Mouse (Mus musculus) hindbrain, postnatal 0 days (tissue): Measurements from ENCODE around the gene Itpr2. TPM values are rescaled to one million over a fixed set of nuclear protein-coding genes. Genes with fewer than 3 reads are reported as not detected.

ENCODE experiments used
- ATAC-seq: fragments of 200-750 bp; cut with Nextera tagmentation; 2 replicates; pipeline ENCODE4 v1.8.0; 2017; ENCODE audit warnings: mild to moderate bottlenecking, moderate TSS enrichment, moderate library complexity
- DNase-seq: peaks from one replicate; pipeline ENCODE4 v3.0.0-alpha.2; 2015; ENCODE audit warnings: low spot score
- H3K27ac ChIP-seq: fragments of 300-500 bp; sonication (generic); 2 replicates; pipeline ENCODE4 v1.5.1; 2014; ENCODE audit warnings: mild to moderate bottlenecking
- H3K27me3 ChIP-seq: fragments of 300-500 bp; sonication (generic); 2 replicates; pipeline ENCODE4 v1.6.1; 2014; ENCODE audit warnings: low read length, mixed read lengths; ENCODE audit not compliant: insufficient read depth
- H3K36me3 ChIP-seq: fragments of 300-500 bp; sonication (generic); 2 replicates; pipeline ENCODE4 v1.6.1; 2014; ENCODE audit warnings: low read length, mixed read lengths; ENCODE audit not compliant: insufficient read depth
- H3K4me1 ChIP-seq: fragments of 300-500 bp; sonication (generic); 2 replicates; pipeline ENCODE4 v1.6.1; 2014; ENCODE audit warnings: antibody characterized with exemption, low read length, mixed read lengths; ENCODE audit not compliant: insufficient read depth
- H3K4me2 ChIP-seq: fragments of 300-500 bp; sonication (generic); 2 replicates; pipeline ENCODE4 v1.6.1; 2014; ENCODE audit warnings: low read depth, mild to moderate bottlenecking, low read length, moderate library complexity, mixed read lengths
- H3K4me3 ChIP-seq: fragments of 300-500 bp; sonication (generic); 2 replicates; pipeline ENCODE4 v1.5.1; 2014; ENCODE audit warnings: low read length
- H3K9ac ChIP-seq: fragments of 300-500 bp; sonication (generic); replicated peaks from 2 replicates; pipeline ENCODE4 v1.6.1; 2014; ENCODE audit warnings: mild to moderate bottlenecking, low read length, moderate library complexity, mixed read lengths
- H3K9me3 ChIP-seq: fragments of 300-500 bp; sonication (generic); 2 replicates; pipeline ENCODE4 v1.6.1; 2016; ENCODE audit warnings: low read length, mixed read lengths
- CTCF ChIP-seq: IDR thresholded peaks from 2 replicates; pipeline ENCODE4 v1.5.1; 2016; ENCODE audit warnings: antibody characterized with exemption, control low read depth, low read depth
- WGBS: fragments of 180-500 bp; shearing (Covaris S2); extraction: QIAGEN DNeasy Blood & Tissue Kit; methylation state at CpG from one replicate; pipeline ENCODE4 v1.1.7; 2014; 5-methylcytosine and 5-hydroxymethylcytosine counted together
- polyA plus RNA-seq: library from polyadenylated mRNA; unstranded; fragments of >200 nt; fragmentation: Nextera tagmentation; extraction: Ambion mirVana; gene quantifications from 2 replicates; pipeline ENCODE4 v1.2.1, GENCODE M21; 2015
- total RNA-seq: library from RNA; depleted of rRNA; stranded (reverse); fragments of >200 nt; gene quantifications from 2 replicates; pipeline ENCODE4 v1.2.3, GENCODE M21; 2014

Gene Itpr2
- total and polyA plus RNA-seq, 2 experiments from 2014 or later = 15.3 to 15.7 TPM

GRCm38 (mm10) chr6:146184771-146185170, 317.3 kb downstream of the Itpr2 start:
- H3K9me3 ChIP-seq = no peaks in the 10 kb centered on the region
- no peak overlapping the region for H3K9ac ChIP-seq
- 88% methylated on average over 9 of the region's 9 CpGs for WGBS
- no peak overlapping the region for H3K4me2 ChIP-seq
- DNase-seq (no peak), ATAC-seq (no peak)
- TF ChIP-seq CTCF = no peak
- H3K27me3 ChIP-seq = no peaks in the 10 kb centered on the region
- no peak overlapping the region for H3K4me3 ChIP-seq
- no peaks in the 10 kb centered on the region for H3K4me1 ChIP-seq
- H3K36me3 ChIP-seq = no peaks in the 10 kb centered on the region
- H3K27ac ChIP-seq = no peak overlapping the region

- no peak overlapping the region for H3K4me3 ChIP-seq
- TF ChIP-seq CTCF = no peak
- 92% methylated on average over 4 of the region's 4 CpGs for WGBS
Measured at GRCm38 (mm10) chr6:146174644-146175250, 327.3 kb downstream of the Itpr2 start.

GRCm38 (mm10) chr6:146170603-146171051, 331.4 kb downstream of the Itpr2 start:
- H3K4me1 ChIP-seq = no peaks in the 10 kb centered on the region
- no peak overlapping the region for H3K27ac ChIP-seq
- TF ChIP-seq CTCF = no peak
- H3K27me3 ChIP-seq = no peaks in the 10 kb centered on the region
- H3K4me3 ChIP-seq = no peak overlapping the region
- no peaks in the 10 kb centered on the region for H3K9me3 ChIP-seq
- H3K4me2 ChIP-seq = no peak overlapping the region
- ATAC-seq (no peak), DNase-seq (no peak)
- 80% methylated on average over 14 of the region's 14 CpGs for WGBS
- no peak overlapping the region for H3K9ac ChIP-seq
- H3K36me3 ChIP-seq = no peaks in the 10 kb centered on the region

More at GRCm38 (mm10) chr6:146174644-146175250, 327.3 kb downstream of the Itpr2 start:
- Histone ChIP-seq H3K27ac (no peak overlapping the region), H3K27me3 (no peaks in the 10 kb centered on the region), H3K9ac (no peak overlapping the region), H3K36me3 (no peaks in the 10 kb centered on the region), H3K4me1 (no peaks in the 10 kb centered on the region), H3K4me2 (no peak overlapping the region), H3K9me3 (no peaks in the 10 kb centered on the region)
- DNase-seq (no peak), ATAC-seq (no peak)

GRCm38 (mm10) chr6:146167207-146167606, 334.8 kb downstream of the Itpr2 start:
- no peak for TF ChIP-seq CTCF
- Histone ChIP-seq H3K27ac (no peak overlapping the region), H3K9ac (no peak overlapping the region), H3K27me3 (no peaks in the 10 kb centered on the region), H3K4me2 (no peak overlapping the region), H3K9me3 (no peaks in the 10 kb centered on the region), H3K4me1 (no peaks in the 10 kb centered on the region), H3K4me3 (no peak overlapping the region), H3K36me3 (no peaks in the 10 kb centered on the region)
- ATAC-seq (no peak), DNase-seq (no peak)
- 87% methylated on average over 5 of the region's 5 CpGs for WGBS

GRCm38 (mm10) chr6:146159641-146160040, 342.4 kb downstream of the Itpr2 start:
- no peaks in the 10 kb centered on the region for H3K4me1 ChIP-seq
- ATAC-seq (no peak), DNase-seq (no peak)
- H3K4me2 ChIP-seq = no peak overlapping the region
- H3K36me3 ChIP-seq = no peaks in the 10 kb centered on the region
- no peak for TF ChIP-seq CTCF
- H3K4me3 ChIP-seq = no peak overlapping the region
- no peak overlapping the region for H3K27ac ChIP-seq
- no peak overlapping the region for H3K9ac ChIP-seq
- 51% methylated on average over 4 of the region's 4 CpGs for WGBS
- no peaks in the 10 kb centered on the region for H3K27me3 ChIP-seq
- H3K9me3 ChIP-seq = no peaks in the 10 kb centered on the region

- DNase-seq = no peak
- no peaks in the 10 kb centered on the region for H3K36me3 ChIP-seq
- H3K27ac ChIP-seq = no peak overlapping the region
- no peaks in the 10 kb centered on the region for H3K27me3 ChIP-seq
- no peak for ATAC-seq
- H3K4me2 ChIP-seq = no peak overlapping the region
- H3K9me3 ChIP-seq = no peaks in the 10 kb centered on the region
- no peak for TF ChIP-seq CTCF
- H3K4me1 ChIP-seq = no peaks in the 10 kb centered on the region
- no peak overlapping the region for H3K9ac ChIP-seq
- H3K4me3 ChIP-seq = no peak overlapping the region
- WGBS = 95% methylated on average over 12 of the region's 12 CpGs
Measured at GRCm38 (mm10) chr6:146158717-146159116, 343.3 kb downstream of the Itpr2 start.

GRCm38 (mm10) chr6:146157983-146158535, 344.0 kb downstream of the Itpr2 start:
- no peak for DNase-seq
- H3K4me2 ChIP-seq = no peak overlapping the region
- WGBS = 79% methylated on average over 8 of the region's 8 CpGs
- no peak for ATAC-seq
- no peaks in the 10 kb centered on the region for H3K27me3 ChIP-seq
- H3K9me3 ChIP-seq = no peaks in the 10 kb centered on the region
- no peak overlapping the region for H3K27ac ChIP-seq
- H3K9ac ChIP-seq = no peak overlapping the region
- no peaks in the 10 kb centered on the region for H3K36me3 ChIP-seq
- H3K4me3 ChIP-seq = no peak overlapping the region
- no peak for TF ChIP-seq CTCF
- no peaks in the 10 kb centered on the region for H3K4me1 ChIP-seq
